Mouse (Mus musculus): ENCODE results near the gene Lrch1. TPM values are rescaled to one million over a fixed set of nuclear protein-coding genes. Genes with fewer than 3 reads are reported as not detected.
A peak's percentile ranks its signal among the peaks of the same experiment; 100 is the strongest.

The Lrch1 gene
- 8.2 and 8.4 TPM in 2 replicates for polyA plus RNA-seq (2012; rRNA removed)

DNA sequence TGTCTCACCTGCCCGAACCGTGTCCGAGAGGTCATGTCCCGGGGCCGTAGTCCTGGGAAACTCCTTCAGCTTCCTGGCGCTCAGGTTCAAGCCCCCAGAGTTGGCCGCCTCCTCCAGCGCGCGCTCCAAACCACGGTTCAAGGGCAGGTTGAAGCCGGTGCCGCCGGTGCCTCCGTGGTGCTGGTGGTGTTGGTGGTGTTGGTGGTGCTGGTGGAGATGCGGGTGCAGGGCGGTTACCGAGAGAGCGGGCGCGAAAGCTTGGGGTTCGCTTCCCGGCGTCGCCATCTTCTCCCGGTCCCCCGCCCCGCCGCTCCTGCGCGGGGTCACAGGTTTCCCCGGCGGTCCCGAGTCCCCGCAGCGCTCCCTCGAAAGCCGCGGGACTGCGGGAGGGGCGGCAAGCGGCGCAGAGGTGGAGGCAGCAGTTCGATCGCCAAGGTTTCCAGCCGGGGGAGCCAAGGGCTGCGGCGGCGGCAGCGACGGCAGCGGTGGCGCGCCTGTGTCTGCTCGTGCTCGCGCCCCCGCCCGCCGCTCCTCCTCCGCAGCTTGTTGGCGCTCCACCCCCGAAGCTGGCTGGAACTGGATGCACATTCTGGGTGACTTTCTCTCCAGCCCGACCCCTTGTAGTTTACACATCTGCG, at the start of gene Lrch1:
Gene Lrch1, minus strand, starts transcription at position 501 of the 638 bp plus-strand sequence.
- TF ChIP-seq CTCF (conservative IDR thresholded peaks at IDR 0.05; ENCODE audit: insufficient read depth, insufficient read length, low read depth, low read length) (no peak), POLR2A (IDR thresholded peaks at IDR 0.05; ENCODE audit: low read depth, low read length) (peak; percentile 8)
- under 1% methylated on average over 64 of the region's 65 CpGs for WGBS
- H3K27me3 ChIP-seq (replicated peaks; ENCODE audit: control insufficient read depth, insufficient read depth, low read length): no peaks in the 10 kb centered on the region
- H3K4me3 ChIP-seq (ENCODE audit: insufficient read depth, low read depth, low read length): peak within 1 kb of the TSS; percentile 87
- H3K4me1 ChIP-seq (ENCODE audit: control insufficient read depth, insufficient read depth, low read length): peaks cover 12% of the 10 kb centered on the region; the same call in 1 of the 2 replicates
- peak within 1 kb of the TSS; percentile 63 for H3K27ac ChIP-seq (ENCODE audit: insufficient read depth, low read depth, low read length)
- no peaks in the 10 kb centered on the region for H3K36me3 ChIP-seq (ENCODE audit: control insufficient read depth, insufficient read depth, low read length)
- peak; percentile 91 for DNase-seq

DNA sequence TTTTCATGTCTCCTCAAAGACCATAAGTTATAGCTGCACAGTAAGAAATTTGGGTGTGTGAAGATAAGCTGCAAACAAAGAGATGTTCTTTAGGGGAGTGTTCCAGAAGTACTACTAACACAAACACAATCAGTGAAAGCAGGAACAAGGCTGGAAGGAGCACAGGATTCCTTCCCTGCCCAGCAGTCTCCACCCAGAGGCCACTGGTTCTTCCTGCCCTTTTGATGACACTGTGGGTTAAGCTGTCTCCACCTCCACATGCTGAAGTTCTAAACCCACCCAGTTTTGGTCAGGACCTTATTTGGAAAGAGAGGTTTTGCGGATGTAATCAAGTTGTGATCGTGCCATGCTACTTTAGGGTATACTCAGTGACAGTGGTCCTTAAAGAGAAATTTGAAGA, 49.4 kb upstream of the Lrch1 start:
- Histone ChIP-seq H3K27ac (ENCODE audit: insufficient read depth, low read depth, low read length) (no peak overlapping the region), H3K27me3 (replicated peaks; ENCODE audit: control insufficient read depth, insufficient read depth, low read length) (no peaks in the 10 kb centered on the region), H3K4me3 (ENCODE audit: insufficient read depth, low read depth, low read length) (no peak overlapping the region), H3K36me3 (ENCODE audit: control insufficient read depth, insufficient read depth, low read length) (no peaks in the 10 kb centered on the region), H3K4me1 (ENCODE audit: control insufficient read depth, insufficient read depth, low read length) (no peaks in the 10 kb centered on the region)
- no peak for TF ChIP-seq CTCF (conservative IDR thresholded peaks at IDR 0.05; ENCODE audit: insufficient read depth, insufficient read length, low read depth, low read length)
- no peak for TF ChIP-seq POLR2A (IDR thresholded peaks at IDR 0.05; ENCODE audit: low read depth, low read length)
- no peak for DNase-seq
- 89% methylated on average over 2 of the region's 2 CpGs for WGBS

DNA sequence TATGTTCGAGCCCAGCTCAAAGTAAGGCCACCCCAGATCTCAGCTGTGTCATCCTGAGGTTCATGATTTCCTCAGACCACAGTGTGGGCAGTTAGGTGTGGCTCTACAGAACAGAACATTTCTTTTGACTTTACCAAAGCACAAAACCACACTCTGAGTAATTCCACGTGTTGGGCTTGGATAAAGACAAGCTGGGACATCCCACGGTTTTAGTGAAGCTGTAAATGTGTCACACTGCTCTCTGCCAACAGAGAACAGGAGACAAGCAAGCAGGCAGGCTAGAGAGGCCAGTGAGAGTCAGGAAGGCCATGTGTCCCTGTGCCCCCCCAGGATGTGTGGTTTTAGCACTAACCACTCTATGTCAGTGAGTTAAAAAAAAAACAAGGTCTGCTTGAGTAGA, 48.9 kb upstream of the Lrch1 start:
- H3K27ac ChIP-seq (ENCODE audit: insufficient read depth, low read depth, low read length): no peak overlapping the region
- 44% methylated on average over 3 of the region's 3 CpGs for WGBS
- DNase-seq: no peak
- no peak for TF ChIP-seq POLR2A (IDR thresholded peaks at IDR 0.05; ENCODE audit: low read depth, low read length)
- H3K4me1 ChIP-seq (ENCODE audit: control insufficient read depth, insufficient read depth, low read length): no peaks in the 10 kb centered on the region
- no peaks in the 10 kb centered on the region for H3K27me3 ChIP-seq (replicated peaks; ENCODE audit: control insufficient read depth, insufficient read depth, low read length)
- H3K36me3 ChIP-seq (ENCODE audit: control insufficient read depth, insufficient read depth, low read length): no peaks in the 10 kb centered on the region
- H3K4me3 ChIP-seq (ENCODE audit: insufficient read depth, low read depth, low read length): no peak overlapping the region

DNA sequence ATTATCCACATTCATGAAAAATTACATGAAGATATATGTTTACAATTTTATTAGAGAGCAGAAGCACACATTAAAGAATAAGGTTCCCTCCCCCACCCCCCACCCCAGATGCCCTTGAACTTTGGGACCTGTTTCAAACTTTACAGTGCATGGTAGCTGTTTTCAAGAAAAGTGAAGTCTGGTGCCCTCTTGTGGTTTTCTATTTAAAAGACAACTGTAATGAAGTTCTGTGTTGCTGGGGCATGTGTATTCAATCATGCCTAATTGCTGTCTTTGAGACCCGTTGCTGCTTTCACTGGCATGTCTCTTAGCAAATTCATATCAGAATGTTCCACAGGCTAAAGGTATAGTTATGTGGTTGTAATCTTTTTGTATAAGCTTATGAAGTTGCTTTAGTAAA, 42.8 kb upstream of the Lrch1 start:
- Histone ChIP-seq H3K4me3 (ENCODE audit: insufficient read depth, low read depth, low read length) (no peak overlapping the region), H3K4me1 (ENCODE audit: control insufficient read depth, insufficient read depth, low read length) (no peaks in the 10 kb centered on the region), H3K36me3 (ENCODE audit: control insufficient read depth, insufficient read depth, low read length) (no peaks in the 10 kb centered on the region), H3K27me3 (replicated peaks; ENCODE audit: control insufficient read depth, insufficient read depth, low read length) (no peaks in the 10 kb centered on the region), H3K27ac (ENCODE audit: insufficient read depth, low read depth, low read length) (no peak overlapping the region)
- no peak for TF ChIP-seq POLR2A (IDR thresholded peaks at IDR 0.05; ENCODE audit: low read depth, low read length)
- TF ChIP-seq CTCF (conservative IDR thresholded peaks at IDR 0.05; ENCODE audit: insufficient read depth, insufficient read length, low read depth, low read length): peak; percentile 25; the same call in 1 of the 2 replicates
- peak; percentile 69 for DNase-seq
- WGBS: 0% methylated on average over 1 of the region's 1 CpGs

DNA sequence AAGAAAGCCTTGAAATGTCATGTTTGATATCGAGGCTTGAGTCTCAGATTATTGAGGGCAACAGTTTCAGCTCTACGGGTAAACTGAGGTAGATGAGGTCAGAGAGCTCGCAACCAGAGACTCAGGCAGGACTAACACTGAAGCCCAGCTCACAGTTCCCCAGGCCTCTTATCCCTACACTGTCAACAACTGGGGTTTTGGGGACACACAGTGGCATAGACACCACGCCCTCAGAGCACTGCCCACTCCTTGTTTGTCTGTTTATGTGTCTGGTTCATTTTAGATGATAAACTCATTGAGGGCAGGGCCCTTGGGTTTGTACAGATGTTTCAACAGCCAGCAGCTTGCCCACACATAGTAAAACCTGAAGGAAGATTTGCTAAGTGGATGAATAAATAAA, 42.2 kb upstream of the Lrch1 start:
- Histone ChIP-seq H3K27me3 (replicated peaks; ENCODE audit: control insufficient read depth, insufficient read depth, low read length) (no peaks in the 10 kb centered on the region), H3K4me1 (ENCODE audit: control insufficient read depth, insufficient read depth, low read length) (no peaks in the 10 kb centered on the region), H3K4me3 (ENCODE audit: insufficient read depth, low read depth, low read length) (no peak overlapping the region), H3K36me3 (ENCODE audit: control insufficient read depth, insufficient read depth, low read length) (no peaks in the 10 kb centered on the region), H3K27ac (ENCODE audit: insufficient read depth, low read depth, low read length) (no peak overlapping the region)
- DNase-seq: no peak
- 95% methylated on average over 4 of the region's 4 CpGs for WGBS
- TF ChIP-seq POLR2A (IDR thresholded peaks at IDR 0.05; ENCODE audit: low read depth, low read length) (no peak), CTCF (conservative IDR thresholded peaks at IDR 0.05; ENCODE audit: insufficient read depth, insufficient read length, low read depth, low read length) (no peak)

DNA sequence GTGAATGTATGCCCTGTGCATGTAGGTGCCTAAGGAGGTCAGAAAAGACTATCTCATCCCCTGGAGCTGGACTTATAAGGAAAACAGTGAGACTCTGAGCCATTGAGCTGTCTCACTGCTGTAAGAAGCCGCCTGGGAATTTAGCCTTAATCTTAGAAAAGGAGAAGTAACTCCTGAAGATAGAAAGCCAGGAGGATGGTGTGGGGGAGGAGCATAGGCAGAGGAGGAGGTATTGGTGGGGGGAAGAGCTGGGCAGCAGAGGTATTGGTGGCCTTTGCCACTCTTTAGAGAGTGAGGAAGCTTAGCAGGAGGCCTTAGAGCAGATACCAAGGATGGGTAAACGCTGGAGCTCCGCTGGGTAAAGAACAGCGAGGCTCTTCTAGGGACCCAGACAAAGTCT, 41.6 kb upstream of the Lrch1 start:
- TF ChIP-seq POLR2A (IDR thresholded peaks at IDR 0.05; ENCODE audit: low read depth, low read length) (no peak), CTCF (conservative IDR thresholded peaks at IDR 0.05; ENCODE audit: insufficient read depth, insufficient read length, low read depth, low read length) (no peak)
- no peaks in the 10 kb centered on the region for H3K36me3 ChIP-seq (ENCODE audit: control insufficient read depth, insufficient read depth, low read length)
- H3K4me3 ChIP-seq (ENCODE audit: insufficient read depth, low read depth, low read length): no peak overlapping the region
- WGBS: 63% methylated on average over 4 of the region's 4 CpGs
- no peak for DNase-seq
- H3K27me3 ChIP-seq (replicated peaks; ENCODE audit: control insufficient read depth, insufficient read depth, low read length): no peaks in the 10 kb centered on the region
- no peaks in the 10 kb centered on the region for H3K4me1 ChIP-seq (ENCODE audit: control insufficient read depth, insufficient read depth, low read length)
- no peak overlapping the region for H3K27ac ChIP-seq (ENCODE audit: insufficient read depth, low read depth, low read length)

DNA sequence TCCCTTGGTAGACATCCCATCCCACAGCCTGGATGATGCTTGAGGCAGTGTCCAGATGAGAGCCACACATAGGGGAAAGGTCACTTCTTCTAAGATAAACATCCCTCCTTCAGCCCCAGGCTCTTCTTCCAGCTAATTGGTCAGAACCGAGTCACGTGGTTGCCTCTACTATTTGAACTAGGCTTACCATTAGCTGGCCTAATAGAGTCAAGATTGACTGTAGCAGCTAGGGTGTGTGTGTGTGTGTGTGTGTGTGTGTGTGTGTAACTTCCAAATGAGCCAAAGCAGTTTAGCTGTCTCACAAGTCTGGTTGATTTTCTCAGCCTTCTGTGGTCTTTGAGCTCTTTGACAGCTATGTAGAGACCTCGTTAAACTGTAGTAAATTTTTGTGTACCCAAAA, 38.9 kb upstream of the Lrch1 start:
- H3K36me3 ChIP-seq (ENCODE audit: control insufficient read depth, insufficient read depth, low read length): no peaks in the 10 kb centered on the region
- no peak overlapping the region for H3K27ac ChIP-seq (ENCODE audit: insufficient read depth, low read depth, low read length)
- H3K4me3 ChIP-seq (ENCODE audit: insufficient read depth, low read depth, low read length): no peak overlapping the region
- WGBS: 77% methylated on average over 3 of the region's 3 CpGs
- no peaks in the 10 kb centered on the region for H3K4me1 ChIP-seq (ENCODE audit: control insufficient read depth, insufficient read depth, low read length)
- no peak for TF ChIP-seq POLR2A (IDR thresholded peaks at IDR 0.05; ENCODE audit: low read depth, low read length)
- no peak for DNase-seq
- no peaks in the 10 kb centered on the region; the same call in 1 of the 2 replicates for H3K27me3 ChIP-seq (replicated peaks; ENCODE audit: control insufficient read depth, insufficient read depth, low read length)
